Mouse (Mus musculus) stomach, adult 2 months (tissue): ENCODE measurements around the gene Slc16a6. TPM values are rescaled to one million over a fixed set of nuclear protein-coding genes. Genes with fewer than 3 reads are reported as not detected.

Experiments
- polyA plus RNA-seq: library from polyadenylated mRNA; depleted of rRNA; stranded (reverse); fragments of >200 nt; gene quantifications from 2 replicates; pipeline ENCODE4 v1.2.3, GENCODE M21; 2012; rRNA removed

The Slc16a6 gene
- 0.76 and 0.87 TPM in 2 replicates for polyA plus RNA-seq

DNA sequence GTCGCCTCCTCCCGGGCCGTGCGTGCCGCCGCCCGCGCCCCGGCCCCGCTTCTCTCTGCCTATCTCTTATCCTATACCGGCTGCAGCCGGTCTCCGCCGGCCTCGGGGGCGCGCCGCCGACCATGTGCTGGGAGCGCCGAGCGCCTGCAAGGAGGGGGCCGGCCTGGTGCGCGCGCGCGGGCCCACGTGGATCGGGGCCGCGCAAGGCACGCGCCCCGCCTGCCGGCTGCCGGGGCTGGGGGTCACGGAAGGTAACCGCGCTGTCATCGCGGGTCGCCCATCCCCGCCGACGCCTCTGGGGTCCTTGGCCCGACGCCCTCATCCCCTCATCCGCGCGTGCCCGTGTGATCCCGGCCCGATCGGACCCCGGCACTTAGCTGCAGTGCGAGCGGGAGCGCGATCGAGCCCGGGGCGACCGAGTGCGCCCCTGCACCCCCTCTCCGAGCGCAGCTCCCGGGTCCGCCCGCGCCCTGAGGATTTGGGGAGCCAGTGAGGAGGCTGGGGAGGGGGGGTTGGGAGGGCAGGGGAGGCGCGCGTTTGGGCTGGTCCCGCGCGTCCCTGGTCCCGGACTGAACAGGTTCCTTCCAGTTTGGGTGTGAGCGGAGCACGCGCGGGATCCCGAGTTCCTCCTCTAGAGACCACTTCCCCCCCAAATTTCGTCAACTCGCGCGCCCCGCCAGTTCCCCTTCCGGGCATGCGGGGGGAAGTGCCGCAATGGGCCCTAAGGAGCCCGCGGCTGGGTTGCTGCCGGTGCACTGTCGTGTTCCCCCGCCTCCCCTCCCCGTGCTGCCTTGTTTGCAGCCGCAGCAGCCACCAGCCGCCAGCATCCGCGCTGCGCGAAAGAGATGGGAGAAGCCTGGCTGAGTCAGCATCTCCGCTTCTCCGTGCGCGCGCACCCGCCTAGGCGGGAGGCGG is at the start of gene Slc16a6, which contains the start of gene Arsg:
Slc16a6 (minus strand) TSS at position 428 of the 915 bp plus-strand sequence.
Arsg (plus strand) TSS at position 204 of the 915 bp plus-strand sequence.

DNA sequence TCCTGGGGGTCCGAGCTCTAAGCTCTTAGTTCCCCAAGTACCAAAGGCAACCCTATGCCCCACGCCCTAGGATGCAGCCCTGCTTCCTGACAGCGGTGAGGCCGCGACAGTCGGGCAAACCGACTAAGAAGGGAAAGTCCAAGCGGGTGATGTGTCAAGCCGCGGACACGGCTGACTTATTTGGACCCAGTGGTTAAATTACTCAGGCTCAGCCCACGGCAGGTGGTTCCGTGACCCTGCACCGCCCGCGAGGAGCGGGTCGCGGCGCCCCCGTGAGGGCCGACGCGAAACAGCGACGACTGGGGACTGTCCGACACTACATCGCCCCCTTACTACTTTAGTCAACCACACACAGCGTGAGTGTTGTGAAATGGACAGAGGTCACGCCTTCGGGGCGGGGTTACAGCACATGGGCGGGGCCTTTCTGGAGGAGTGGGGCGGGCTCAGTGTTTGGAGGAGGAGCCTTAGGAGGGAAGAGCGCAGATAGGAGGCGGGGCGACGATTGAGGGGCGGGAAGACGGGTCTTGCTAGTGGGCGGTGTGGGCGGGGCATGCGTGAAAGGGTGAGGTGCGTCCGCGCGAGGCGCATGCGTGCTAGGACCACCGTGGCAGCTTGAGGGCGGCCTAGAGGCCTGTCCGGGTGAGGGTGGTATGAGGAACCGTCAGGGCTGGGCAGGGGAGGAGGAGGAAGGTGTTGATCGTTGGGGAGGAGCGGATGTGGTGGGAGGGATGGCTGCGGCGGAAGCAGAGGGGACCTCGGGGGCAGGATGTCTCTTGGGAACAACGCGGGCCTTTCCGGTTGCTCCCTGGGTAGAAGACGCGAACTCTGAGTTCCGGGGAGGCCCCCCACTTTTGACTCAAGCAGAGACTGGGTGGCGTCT is 47.8 kb downstream of the Slc16a6 start, which contains the start of gene Amz2:
Amz2 (plus strand) TSS at position 555 of the 880 bp plus-strand sequence.

DNA sequence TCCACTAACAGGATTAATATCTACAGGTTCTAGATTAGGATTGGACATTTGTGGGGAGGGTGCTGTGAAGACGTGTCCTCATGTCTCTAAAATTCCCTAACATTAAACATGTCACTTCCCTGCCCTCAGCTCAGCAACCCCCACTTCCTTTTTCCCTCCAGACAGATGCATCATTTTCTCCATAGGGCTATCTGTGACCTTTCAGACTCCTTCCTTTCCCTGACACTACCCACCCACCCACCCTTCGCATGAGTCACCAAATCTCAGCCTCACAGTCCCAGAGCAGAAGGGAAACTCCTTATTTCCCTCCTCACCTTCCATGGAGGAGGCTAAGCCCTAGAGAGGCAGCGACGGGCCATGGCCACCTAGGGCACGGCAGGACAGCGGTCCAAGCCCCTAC is 59.8 kb downstream of the Slc16a6 start, which contains the start of gene 9930022D16Rik:
9930022D16Rik (plus strand) TSS at position 301 of the 400 bp plus-strand sequence.

Other genes starting within 250 kb of the Slc16a6 start
- 0.79 and 0.95 TPM in 2 replicates for gene Rgs9, start 175.5 kb downstream of the Slc16a6 start, polyA plus RNA-seq
- gene Gna13, start 110.8 kb downstream of the Slc16a6 start, polyA plus RNA-seq = 11.3 and 16.5 TPM in 2 replicates
- not detected in 2 replicates for gene 9930022D16Rik, start 59.7 kb downstream of the Slc16a6 start, polyA plus RNA-seq
- 5.4 and 7.3 TPM in 2 replicates for gene Amz2, start 47.7 kb downstream of the Slc16a6 start, polyA plus RNA-seq
- 0.75 and 0.98 TPM in 2 replicates for gene Arsg, start 224 bp downstream of the Slc16a6 start, polyA plus RNA-seq
- 5.5 and 7.8 TPM in 2 replicates for gene Wipi1, start 138.4 kb upstream of the Slc16a6 start, polyA plus RNA-seq
- gene Prkar1a, start 175.8 kb upstream of the Slc16a6 start, polyA plus RNA-seq = 32.3 and 37.1 TPM in 2 replicates
- gene Fam20a, start 248.7 kb upstream of the Slc16a6 start, polyA plus RNA-seq = 6.0 and 6.5 TPM in 2 replicates